Mouse (Mus musculus): Measurements from ENCODE around the gene Chrm1. TPM values are rescaled to one million over a fixed set of nuclear protein-coding genes. Genes with fewer than 3 reads are reported as not detected.
A peak's percentile ranks its signal among the peaks of the same experiment; 100 is the strongest.

Chrm1 gene
- 100 to 1,000 TPM; 157 to 166 TPM for total RNA-seq (2021)

GRCm38 (mm10) chr19:8663360-8663839 lies at the start of gene Chrm1:
TSS of gene Chrm1 (plus strand) at chr19:8663789.
- peak; percentile 61 to 67 for DNase-seq (ENCODE audit: low spot score in 2 of 2)
- intact Hi-C loops (cut with DNase I): loop anchor here (5.0 kb wide), 1 partner anchor 49 kb away; no protein-coding TSS in a partner anchor

GRCm38 (mm10) chr19:8614343-8614742 lies 49.2 kb upstream of the Chrm1 start:
- intact Hi-C loops (cut with DNase I): no loop called here
- no peak for DNase-seq (ENCODE audit: low spot score in 2 of 2)

DNA sequence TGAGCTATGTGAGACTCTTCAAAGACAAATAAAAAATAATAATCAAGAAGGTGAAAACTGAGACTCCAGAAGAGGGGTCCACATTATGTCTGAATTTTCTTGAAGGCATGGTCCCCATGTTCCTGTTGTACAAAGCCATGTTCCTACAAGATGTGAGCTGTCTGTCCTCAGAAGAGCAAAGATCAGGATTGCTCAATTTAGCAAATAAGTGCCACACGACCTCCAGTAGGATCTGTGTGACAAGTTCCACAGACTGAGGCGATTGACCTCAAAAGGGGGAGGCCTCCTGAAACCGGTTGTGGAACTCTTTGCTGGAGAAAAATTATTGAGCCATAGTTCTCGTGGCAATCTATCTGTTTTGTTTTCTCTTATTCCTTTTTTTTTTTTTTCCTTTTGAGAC lies 47.3 kb upstream of the Chrm1 start:
- DNase-seq (ENCODE audit: low spot score in 2 of 2): no peak
- intact Hi-C loops (cut with DNase I): no loop called here

DNA sequence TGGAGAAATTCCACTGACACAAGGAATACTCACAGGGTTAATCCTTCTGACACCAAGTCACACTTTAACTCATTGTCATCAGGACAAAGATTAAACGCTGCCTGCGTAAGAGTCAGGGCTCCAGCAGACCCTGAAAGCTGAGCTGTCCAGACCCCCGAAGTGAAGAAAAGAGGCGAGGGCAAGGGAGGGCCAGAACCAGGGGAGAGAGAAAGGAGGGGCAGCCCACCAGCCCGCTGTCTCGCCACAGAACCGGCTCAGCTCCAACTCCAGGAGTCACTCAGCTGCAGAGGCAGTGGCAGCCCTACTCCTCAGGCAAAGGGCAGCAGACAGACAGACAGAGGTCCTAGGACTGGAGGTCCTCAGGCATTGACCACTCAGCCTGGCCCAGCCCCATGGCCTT lies 45.7 kb upstream of the Chrm1 start, which contains the start of gene Slc22a6:
Slc22a6 (plus strand) TSS at position 136 of the 400 bp plus-strand sequence.
- intact Hi-C loops (cut with DNase I): no loop called here
- no peak for DNase-seq (ENCODE audit: low spot score in 2 of 2)

- intact Hi-C loops (cut with DNase I): no loop called here
- DNase-seq (ENCODE audit: low spot score in 2 of 2): no peak
Observed at GRCm38 (mm10) chr19:8621098-8621497, 42.5 kb upstream of the Chrm1 start.

DNA sequence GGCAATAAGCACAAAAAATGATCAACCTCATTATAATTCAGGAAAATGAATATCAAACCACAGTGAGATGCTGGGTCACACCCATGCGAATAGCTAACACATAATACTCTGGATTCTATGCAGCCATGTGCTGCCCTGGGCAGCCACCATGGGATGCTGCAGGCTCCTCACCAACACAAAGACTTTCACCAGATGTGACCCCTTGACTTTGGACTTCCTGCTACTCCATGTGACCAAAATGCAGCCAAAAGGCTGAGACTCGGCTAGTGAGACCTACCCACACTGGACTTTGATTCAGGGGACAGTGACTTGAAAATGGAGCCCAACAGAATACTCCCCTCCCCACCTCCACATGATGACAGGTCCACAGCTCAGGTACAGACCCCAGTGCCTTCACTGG lies 33.3 kb upstream of the Chrm1 start:
- DNase-seq (ENCODE audit: low spot score in 2 of 2): no peak

GRCm38 (mm10) chr19:8630826-8631225 lies 32.8 kb upstream of the Chrm1 start:
- DNase-seq (ENCODE audit: low spot score in 2 of 2): no peak
- intact Hi-C loops (cut with DNase I): no loop called here

More for the DNA sequence above, 33.3 kb upstream of the Chrm1 start:
- intact Hi-C loops (cut with DNase I): no loop called here

GRCm38 (mm10) chr19:8632029-8632428 lies 31.6 kb upstream of the Chrm1 start:
- intact Hi-C loops (cut with DNase I): no loop called here
- no peak for DNase-seq (ENCODE audit: low spot score in 2 of 2)

- DNase-seq (ENCODE audit: low spot score in 2 of 2): no peak
- intact Hi-C loops (cut with DNase I): no loop called here
Observed at GRCm38 (mm10) chr19:8642086-8642485, 21.5 kb upstream of the Chrm1 start.

GRCm38 (mm10) chr19:8646393-8646792 lies 17.2 kb upstream of the Chrm1 start:
- intact Hi-C loops (cut with DNase I): loop anchor here (5.0 kb wide), 1 partner anchor 49 kb away; no protein-coding TSS in a partner anchor
- no peak for DNase-seq (ENCODE audit: low spot score in 2 of 2)

GRCm38 (mm10) chr19:8655833-8656232 lies 7.8 kb upstream of the Chrm1 start:
- intact Hi-C loops (cut with DNase I): no loop called here
- DNase-seq (ENCODE audit: low spot score in 2 of 2): no peak

DNA sequence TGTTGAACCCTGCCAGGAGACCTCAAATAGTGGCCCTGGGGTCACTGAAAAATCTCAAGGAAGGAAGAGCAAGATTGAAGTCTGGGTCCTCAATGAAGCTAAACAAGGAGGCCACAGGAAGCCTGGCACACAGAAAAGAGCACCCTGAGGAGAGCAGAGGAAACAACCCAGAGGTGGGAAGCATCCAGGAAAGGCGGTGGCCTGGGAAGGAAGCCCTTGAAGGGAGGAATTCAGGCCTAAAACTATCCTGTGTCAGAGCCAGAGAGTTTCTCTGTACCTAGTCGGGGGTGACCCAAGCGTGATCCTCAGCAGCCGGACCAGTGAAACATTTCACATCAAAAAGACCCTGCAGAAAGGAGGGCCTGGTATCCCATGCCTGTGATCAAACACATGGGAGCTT lies 7.2 kb upstream of the Chrm1 start:
- intact Hi-C loops (cut with DNase I): no loop called here
- no peak for DNase-seq (ENCODE audit: low spot score in 2 of 2)

- intact Hi-C loops (cut with DNase I): loop anchor here (1.0 to 5.0 kb wide), 2 partner anchors 50 to 84 kb away; no protein-coding TSS in a partner anchor
- peak; percentile 91 to 93 for DNase-seq (ENCODE audit: low spot score in 2 of 2)
Observed at GRCm38 (mm10) chr19:8661821-8662307, 1.7 kb upstream of the Chrm1 start.

GRCm38 (mm10) chr19:8662337-8662736 lies 1.3 kb upstream of the Chrm1 start:
- peak; percentile 88 for DNase-seq (ENCODE audit: low spot score in 2 of 2)
- intact Hi-C loops (cut with DNase I): loop anchor here (1.0 to 5.0 kb wide), 2 partner anchors 50 to 84 kb away; no protein-coding TSS in a partner anchor

GRCm38 (mm10) chr19:8663911-8664421 lies 377 bp downstream of the Chrm1 start:
- intact Hi-C loops (cut with DNase I): loop anchor here (5.0 kb wide), 1 partner anchor 48 kb away; no protein-coding TSS in a partner anchor
- peak; percentile 80 to 88 for DNase-seq (ENCODE audit: low spot score in 2 of 2)

DNA sequence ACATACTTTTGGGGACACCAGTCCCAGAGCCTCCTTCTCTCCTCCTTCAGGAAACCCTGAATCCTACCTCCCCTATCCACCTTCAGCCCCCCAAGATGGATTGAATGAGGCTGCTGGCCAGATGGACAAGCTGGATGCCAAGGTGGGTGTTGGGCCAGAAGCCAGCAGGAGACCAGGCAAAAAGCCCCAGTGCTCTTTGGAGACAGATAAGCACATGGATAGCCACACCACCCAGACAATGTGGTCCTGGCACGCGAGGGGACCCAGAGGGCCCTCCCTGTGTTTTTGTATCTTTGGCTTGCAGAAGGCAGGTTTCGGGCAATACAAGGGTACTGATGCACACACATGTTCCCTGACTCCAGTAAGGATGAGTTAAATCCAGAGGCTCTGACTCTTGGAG lies 1.3 kb downstream of the Chrm1 start:
- intact Hi-C loops (cut with DNase I): loop anchor here (5.0 kb wide), 1 partner anchor 47 kb away; no protein-coding TSS in a partner anchor
- peak in 1 of 2 experiments; percentile 69 for DNase-seq (ENCODE audit: low spot score in 2 of 2)

DNA sequence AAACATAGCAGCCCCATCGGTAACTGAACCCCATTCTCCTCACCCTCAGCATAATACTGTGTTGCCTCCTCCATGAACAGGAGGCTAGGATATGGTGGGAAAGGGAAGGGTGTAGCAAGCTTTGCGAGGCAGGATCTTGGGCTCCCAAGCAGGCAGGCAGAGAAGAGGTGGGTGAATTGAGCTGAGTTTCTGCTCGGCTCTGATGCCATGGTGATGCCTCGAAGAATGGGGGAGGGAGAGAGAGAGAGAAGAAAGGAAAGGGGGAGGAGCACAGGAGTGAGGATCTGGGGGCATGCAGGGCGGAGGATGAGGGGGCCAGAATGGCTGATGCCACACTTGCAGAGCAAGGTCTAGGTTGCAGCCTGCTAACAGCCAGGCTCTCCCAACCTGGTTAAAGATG lies 2.2 kb downstream of the Chrm1 start:
- peak; percentile 56 to 61 for DNase-seq (ENCODE audit: low spot score in 2 of 2)
- intact Hi-C loops (cut with DNase I): no loop called here

- DNase-seq (ENCODE audit: low spot score in 2 of 2): no peak
- intact Hi-C loops (cut with DNase I): no loop called here
Observed at GRCm38 (mm10) chr19:8672859-8673258, 9.3 kb downstream of the Chrm1 start.

DNA sequence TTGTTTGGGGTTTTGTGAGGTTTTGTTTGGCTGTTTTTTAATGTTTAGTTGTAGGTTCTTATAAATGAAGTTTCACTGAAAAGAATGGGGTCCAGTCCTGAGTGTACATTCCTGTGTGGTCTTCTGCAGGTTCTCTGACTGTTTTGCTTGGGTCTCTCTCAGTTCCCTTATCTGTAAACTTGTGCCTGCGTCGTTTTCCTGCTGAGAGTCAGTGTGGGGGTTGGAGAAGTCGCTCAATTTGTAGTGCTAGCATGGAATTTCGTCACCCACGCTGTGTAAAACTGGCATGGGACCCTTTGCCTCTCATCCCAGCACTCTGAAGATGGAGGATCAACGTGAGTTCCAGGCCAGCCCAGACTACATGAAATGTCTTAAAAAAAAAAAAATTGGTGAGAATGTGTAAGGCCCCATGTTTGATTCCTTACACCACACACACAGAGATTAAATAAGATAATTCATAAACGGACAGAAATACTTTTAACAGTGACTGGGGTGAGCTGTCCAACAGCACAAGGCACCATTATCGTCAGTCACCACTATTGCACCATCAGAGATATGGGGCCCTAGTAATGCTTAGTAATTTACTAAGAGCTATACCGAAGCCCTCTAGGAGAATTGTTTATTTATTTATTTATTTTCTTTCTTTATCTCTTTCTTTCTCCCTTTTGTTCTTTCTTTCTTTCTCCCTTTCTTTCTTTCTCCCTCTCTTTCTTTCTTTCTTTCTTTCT lies 9.9 kb downstream of the Chrm1 start:
- DNase-seq (ENCODE audit: low spot score in 2 of 2): no peak
- intact Hi-C loops (cut with DNase I): no loop called here

DNA sequence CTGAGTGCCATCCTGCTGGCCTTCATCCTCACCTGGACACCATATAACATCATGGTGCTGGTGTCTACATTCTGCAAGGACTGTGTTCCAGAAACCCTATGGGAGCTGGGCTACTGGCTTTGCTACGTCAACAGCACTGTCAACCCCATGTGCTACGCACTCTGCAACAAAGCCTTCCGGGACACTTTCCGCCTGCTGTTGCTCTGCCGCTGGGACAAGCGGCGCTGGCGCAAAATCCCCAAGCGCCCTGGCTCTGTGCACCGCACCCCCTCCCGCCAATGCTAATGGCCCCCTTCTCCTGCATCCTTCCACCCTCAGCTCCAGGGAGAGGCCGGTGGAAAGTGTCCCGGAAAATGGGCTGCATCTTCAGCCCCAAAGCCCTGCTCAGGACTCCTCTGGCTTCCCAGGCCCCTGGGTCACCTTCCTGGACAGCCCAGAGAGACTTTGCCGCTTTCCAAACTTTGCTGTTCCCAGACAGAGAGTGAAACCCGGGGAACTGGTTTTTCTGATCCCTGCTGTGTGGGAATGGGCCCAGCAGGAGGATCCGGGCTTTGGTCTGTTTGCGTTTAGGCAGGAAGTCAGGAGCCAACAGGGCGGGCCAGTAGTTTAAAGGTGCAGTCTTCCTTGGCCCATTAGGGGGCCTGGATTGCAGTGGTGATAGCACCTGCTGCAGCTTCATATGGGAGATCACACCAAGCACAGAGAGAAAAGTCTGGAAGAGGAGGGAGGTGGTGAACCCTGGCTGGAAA lies 15.6 kb downstream of the Chrm1 start:
- intact Hi-C loops (cut with DNase I): no loop called here
- no peak for DNase-seq (ENCODE audit: low spot score in 2 of 2)

All from left cerebral cortex, postnatal 36 days (tissue).